9 mouse cellular contexts compared by ENCODE assay signal in the genomic region with DNA sequence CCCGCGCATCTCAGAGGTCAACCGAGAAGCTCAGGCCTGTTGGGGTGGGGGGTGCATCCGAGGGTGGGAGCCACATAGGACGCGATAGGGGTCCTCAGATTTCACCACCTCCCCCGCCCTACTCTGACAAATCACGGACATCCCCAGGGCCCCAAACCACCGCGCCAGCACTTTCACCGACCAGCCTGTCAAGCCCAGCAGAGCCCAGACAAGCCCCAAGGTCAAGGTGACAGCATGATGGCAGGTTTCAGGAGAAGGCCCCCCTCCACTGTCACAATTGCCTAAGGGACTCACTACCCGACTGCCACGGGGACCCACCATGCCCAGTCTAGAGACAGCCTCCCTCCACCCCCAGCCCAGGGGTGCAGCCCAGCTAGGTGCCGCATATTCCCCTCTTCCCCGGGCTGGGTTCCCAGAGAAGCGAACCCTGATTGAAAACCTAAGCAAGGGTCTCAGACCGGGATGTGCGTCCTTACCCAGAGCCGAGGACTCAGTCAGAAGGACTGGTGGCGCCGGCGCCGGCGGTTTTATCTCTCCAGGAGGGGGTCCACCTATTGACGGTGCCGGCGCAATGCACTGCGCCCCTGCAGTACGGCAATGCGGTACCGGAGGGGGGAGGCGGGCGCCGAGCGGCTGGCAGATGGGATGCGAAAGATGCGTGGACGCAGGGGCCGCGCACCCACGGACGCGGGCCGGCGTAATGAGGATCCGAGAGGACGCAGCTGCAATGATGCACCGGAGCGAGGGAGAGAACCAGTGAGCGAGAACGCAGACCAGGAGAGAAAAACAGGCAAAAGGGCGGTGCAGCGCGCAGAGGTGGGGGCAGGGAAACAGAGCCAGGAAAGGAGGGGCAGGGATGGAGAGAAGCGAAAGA. TPM values are rescaled to one million over a fixed set of nuclear protein-coding genes. Genes with fewer than 3 reads are reported as not detected.
A peak's percentile ranks its signal among the peaks of the same experiment; 100 is the strongest.
DNase-seq lines count a peak whose midpoint lies in the region; ATAC-seq and TF ChIP-seq lines count a peak whose summit lies in the region.
"Had no signal": no experiment of that assay in that cellular context is flagged by ENCODE, and none has a peak within 500 bp of the region (broad histone marks: within the 10 kb centered on the region; RNA-seq: fewer than 3 reads in every experiment).

Gene Eef1a2 (minus strand): TSS at position 767 of the 874 bp plus-strand sequence.

- peak within 1 kb of the TSS; percentile 37 for H3K9ac ChIP-seq in ES-E14 (ENCODE audit: insufficient read depth, low read depth, low read length, poor library complexity, severe bottlenecking)
- H3K9ac ChIP-seq in heart, embryonic 11.5 days (ENCODE audit: low read depth, low read length) = peak within 1 kb of the TSS; percentile 73

- no peak for ATAC-seq in heart, embryonic 11.5 days (replicated peaks; ENCODE audit: insufficient number of reproducible peaks, low FRiP score, low TSS enrichment)

- no peaks in the 10 kb centered on the region for H3K9me3 ChIP-seq in ES-E14 (ENCODE audit: control insufficient read depth, insufficient read depth, low read depth, low read length)
- H3K9me3 ChIP-seq in forebrain, embryonic 10.5 days = no peaks in the 10 kb centered on the region
- no peaks in the 10 kb centered on the region for H3K9me3 ChIP-seq in heart, embryonic 11.5 days (replicated peaks; ENCODE audit: control insufficient read depth, low read length)

- H3K4me3 ChIP-seq in ES-E14 (ENCODE audit: insufficient read depth in 1 of 2, low read depth in 1 of 2, low read length in 2 of 2, poor library complexity in 1 of 2, severe bottlenecking in 1 of 2) = peak within 1 kb of the TSS; percentile 62 to 70
- H3K4me3 ChIP-seq in forebrain, embryonic 10.5 days = peak within 1 kb of the TSS; percentile 57
- H3K4me3 ChIP-seq in heart, embryonic 11.5 days (ENCODE audit: low read depth, low read length) = peak within 1 kb of the TSS; percentile 45
- peak within 1 kb of the TSS; percentile 75 for H3K4me3 ChIP-seq in olfactory bulb, adult 2 months (ENCODE audit: insufficient read depth, low read depth, low read length)

- no peaks in the 10 kb centered on the region for H3K36me3 ChIP-seq in ES-E14 (ENCODE audit: control insufficient read depth, insufficient read depth, low read length, poor library complexity, severe bottlenecking)
- no peaks in the 10 kb centered on the region for H3K36me3 ChIP-seq in forebrain, embryonic 10.5 days (replicated peaks)
- H3K36me3 ChIP-seq in heart, embryonic 11.5 days (ENCODE audit: control insufficient read depth, insufficient read depth, low read length) = no peaks in the 10 kb centered on the region

- 3% methylated on average over 55 of the region's 55 CpGs for WGBS in forebrain, embryonic 10.5 days
- 3% methylated on average over 55 of the region's 55 CpGs for WGBS in heart, embryonic 11.5 days (ENCODE audit: insufficient replicate concordance)
- WGBS in olfactory bulb, adult 2 months = 1% methylated on average over 55 of the region's 55 CpGs

- peak; percentile 83 for TF ChIP-seq POLR2A in olfactory bulb, adult 2 months (IDR thresholded peaks at IDR 0.05; ENCODE audit: insufficient read depth, low read depth, low read length)

- in situ Hi-C loops in ES-E14 (cut with MboI; ENCODE audit: low sequenced_read_pairs in 2 of 2, unreplicated experiment in 2 of 2) = no loop called here

- H3K4me1 ChIP-seq in ES-E14 (ENCODE audit: control insufficient read depth in 2 of 2, insufficient read depth in 2 of 2, low read length in 2 of 2, poor library complexity in 1 of 2) = peaks cover 0 to 3% of the 10 kb centered on the region in 2 experiments; a peak in 1 of 4 replicates
- H3K4me1 ChIP-seq in forebrain, embryonic 10.5 days = peaks cover 29% of the 10 kb centered on the region
- H3K4me1 ChIP-seq in heart, embryonic 11.5 days (ENCODE audit: control insufficient read depth, insufficient read depth, low read length) = peaks cover 37% of the 10 kb centered on the region
- H3K4me1 ChIP-seq in olfactory bulb, adult 2 months (ENCODE audit: control insufficient read depth, insufficient read depth, low read length) = peaks cover 49% of the 10 kb centered on the region

- peak within 1 kb of the TSS; percentile 71 for H3K4me2 ChIP-seq in heart, embryonic 11.5 days

- TF ChIP-seq CTCF in olfactory bulb, adult 2 months (IDR thresholded peaks at IDR 0.05; ENCODE audit: insufficient read depth, low read depth, low read length) = 0 out of 2 replicates have a peak, but pooled peaks have one; percentile 12

- no peak for DNase-seq in ES-E14 (ENCODE audit: low read depth, low spot score)
- DNase-seq in adrenal gland, postnatal 25 days = peak; percentile 23
- DNase-seq in forebrain, embryonic 10.5 days (ENCODE audit: extremely low spot score, low spot score) = no peak
- peak; percentile 80 for DNase-seq in left cerebral cortex, adult 11 months (ENCODE audit: low spot score)
- no peak for DNase-seq in thymus, postnatal 25 days
- DNase-seq in lung, postnatal 4 days = no peak

- peaks cover 64% of the 10 kb centered on the region for H3K27me3 ChIP-seq in forebrain, embryonic 10.5 days (ENCODE audit: poor library complexity, severe bottlenecking)
- H3K27me3 ChIP-seq in heart, embryonic 11.5 days (ENCODE audit: control insufficient read depth, insufficient read depth, low read length) = peaks cover 34% of the 10 kb centered on the region

- H3K27ac ChIP-seq in ES-E14 (ENCODE audit: insufficient read depth, low read depth, low read length, poor library complexity, severe bottlenecking) = no peak within 1 kb of the TSS
- H3K27ac ChIP-seq in forebrain, embryonic 10.5 days = peak within 1 kb of the TSS; percentile 68
- peak within 1 kb of the TSS; percentile 64 for H3K27ac ChIP-seq in heart, embryonic 11.5 days (ENCODE audit: low read depth, low read length)
- H3K27ac ChIP-seq in olfactory bulb, adult 2 months (ENCODE audit: insufficient read depth, low read depth, low read length) = peak within 1 kb of the TSS; percentile 95
- H3K27ac ChIP-seq: macrophage had no signal

TF ChIP-seq in ES-E14, 5 proteins besides CTCF, POLR2A, EP300 and RAD21:
- TF ChIP-seq HCFC1 (IDR thresholded peaks at IDR 0.05; ENCODE audit: borderline replicate concordance, insufficient read depth, low read length) (no peak), ZNF384 (IDR thresholded peaks at IDR 0.05; ENCODE audit: low read depth, low read length) (no peak), ZC3H11A (IDR thresholded peaks at IDR 0.05; ENCODE audit: borderline replicate concordance, low read depth, low read length) (no peak), MAFK (IDR thresholded peaks at IDR 0.05; ENCODE audit: insufficient read depth, low read depth, low read length) (no peak), CHD2 (IDR thresholded peaks at IDR 0.05; ENCODE audit: low read depth, low read length) (no peak)
TF ChIP-seq in ES-E14: peak in this region for 0.

RNA-seq across cellular contexts. Expression of gene Eef1a2, which starts in this region (rescaled TPM):
- total RNA-seq in ES-E14 (2012; rRNA removed) = 0.76 and 0.95 TPM in 2 replicates
- 38.2 and 49.3 TPM in 2 replicates for total RNA-seq in adrenal gland, postnatal 25 days (2021)
- polyA plus RNA-seq in forebrain, embryonic 10.5 days (2016; fragmentation: Nextera tagmentation; extraction: Ambion mirVana) = 0.07 and 0.15 TPM in 2 replicates
- polyA plus RNA-seq in heart, embryonic 11.5 days (2014; fragmentation: Nextera tagmentation; extraction: Ambion mirVana) = 4.6 and 5.7 TPM in 2 replicates
- polyA plus RNA-seq in olfactory bulb, adult 2 months (2012; ENCODE audit: insufficient read depth, insufficient read length, low replicate concordance, missing spikeins) = 147 TPM in 1 of 2 replicates, not detected in the other

Comparison
In these comparisons a context has a peak if more than half of its experiments do, and no peak if none do; other contexts are left out.
1. RNA of gene Eef1a2 (total RNA-seq): 38.2 to 49.3 TPM in adrenal gland, postnatal 25 days; 0.76 to 0.95 TPM in ES-E14; every median in the first group is over 10 times any median in the second.
2. RNA of gene Eef1a2 (polyA plus RNA-seq): 147 TPM in olfactory bulb, adult 2 months; 4.6 to 5.7 TPM in heart, embryonic 11.5 days and 0.07 to 0.15 TPM in forebrain, embryonic 10.5 days; every median in the first group is over 10 times any median in the second.
3. DNase-seq: peak in adrenal gland, postnatal 25 days (single experiment) and left cerebral cortex, adult 11 months (single experiment); none in ES-E14 (single experiment), forebrain, embryonic 10.5 days (single experiment), thymus, postnatal 25 days (single experiment) and lung, postnatal 4 days (0 of 2).
4. Peak in every context shown above with its lines, with median percentiles within 50 percentile points of each other: H3K4me3 ChIP-seq.